Mouse (Mus musculus) heart, adult 18-20 months (tissue): Measurements from ENCODE around the gene Psat1. TPM values are rescaled to one million over a fixed set of nuclear protein-coding genes. Genes with fewer than 3 reads are reported as not detected.

ENCODE experiments used
- DNase-seq, 2 experiments: peaks; one replicate each; pipeline ENCODE4 v3.0.0; 2021 to 2022; ENCODE audit warnings: mixed read lengths in 1 of 2
- total RNA-seq, 2 experiments: library from RNA; stranded (reverse); gene quantifications; 2 replicates each; pipeline ENCODE4 v1.2.3; 2021

The Psat1 gene
- total RNA-seq, 2 experiments from 2014 or later = 3.7 to 4.2 TPM

DNA sequence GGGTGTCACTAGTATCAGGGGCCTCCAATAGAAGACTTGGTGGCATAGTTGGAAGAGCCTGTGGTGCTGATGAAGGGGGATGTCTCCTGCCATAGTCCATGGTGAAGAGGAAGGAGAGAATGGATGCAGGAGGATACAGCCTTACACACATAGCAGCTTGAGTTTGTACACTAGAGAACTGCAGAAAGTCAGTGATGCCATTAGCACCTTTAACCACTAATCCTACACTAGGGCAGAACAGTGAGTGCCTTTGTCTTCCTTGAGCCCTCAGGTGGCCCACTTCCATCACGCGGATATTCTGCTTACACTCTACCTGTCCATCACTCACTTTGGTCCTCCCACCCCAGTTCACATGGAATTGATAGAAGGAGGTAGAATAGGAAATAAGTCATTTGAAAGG, 83.0 kb downstream of the Psat1 start:
- no peak for DNase-seq

DNA sequence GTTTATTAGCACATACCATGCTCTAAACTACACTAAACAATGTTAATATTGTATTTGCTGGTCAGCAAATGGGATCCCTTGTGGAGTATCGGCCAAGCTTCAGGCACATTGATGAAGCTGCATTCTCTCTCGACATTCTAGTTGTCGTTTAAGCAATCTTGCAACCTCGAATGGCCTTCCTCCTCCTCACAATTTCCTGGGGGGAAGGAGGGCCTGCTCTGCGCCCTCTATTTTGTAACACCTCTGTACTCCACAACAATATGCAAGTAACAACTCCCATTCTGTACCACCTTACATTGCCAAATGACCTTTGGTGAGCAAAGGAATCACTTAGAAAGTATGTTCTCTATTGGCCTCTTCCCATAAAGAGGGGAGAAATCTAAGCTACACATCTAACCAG, 91.8 kb downstream of the Psat1 start:
- DNase-seq = no peak

Other genes with a start within 250 kb of the Psat1 start
- 1 to 10 TPM; 4.1 to 4.2 TPM for gene Cep78, start 37.7 kb upstream of the Psat1 start, total RNA-seq
- 10 to 100 TPM; 22.3 to 23.9 TPM for gene Gnaq, start 185.5 kb upstream of the Psat1 start, total RNA-seq